Mouse (Mus musculus) liver, embryonic 14.5 days (tissue): ENCODE results near the gene Rgs16.

Source experiments
- CTCF ChIP-seq: IDR thresholded peaks from 2 replicates; pipeline ENCODE4 v1.5.1; 2016; ENCODE audit warnings: antibody characterized with exemption, low read depth, control low read depth
- EP300 ChIP-seq: IDR thresholded peaks from 2 replicates; pipeline ENCODE4 v1.6.1; 2016; ENCODE audit warnings: antibody characterized with exemption, low read depth

DNA sequence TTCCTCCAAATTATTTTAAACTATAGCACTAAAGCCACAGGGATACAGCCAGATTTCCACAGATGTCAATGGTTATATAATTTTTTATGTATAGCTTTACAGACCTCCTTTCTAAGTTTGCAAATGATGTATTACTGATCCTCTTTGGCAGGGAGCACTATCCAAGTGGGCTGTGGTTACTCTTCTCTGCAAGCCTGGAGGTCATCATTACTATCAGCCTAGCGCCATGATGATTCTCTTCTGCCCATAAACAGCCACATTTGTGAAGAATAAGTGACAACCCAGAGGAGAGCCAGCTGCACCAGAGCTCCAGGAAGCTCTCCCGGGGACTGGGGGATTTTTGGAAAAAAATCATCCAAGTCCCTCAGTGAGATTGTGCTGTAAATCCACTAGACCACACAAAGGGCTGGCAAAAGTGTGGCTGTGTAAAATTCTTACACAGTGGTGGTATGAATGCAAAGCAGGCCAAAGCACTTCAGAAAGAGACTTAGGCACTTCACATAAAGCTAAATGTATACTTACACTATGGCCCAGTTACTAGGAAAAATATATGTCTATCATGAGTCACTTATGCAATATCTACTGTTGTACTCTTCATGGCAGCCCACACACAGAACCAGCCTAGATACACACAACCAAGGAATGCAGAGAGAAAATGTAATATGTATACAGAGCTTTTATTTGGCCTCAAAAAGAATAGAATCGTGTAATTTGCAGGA is 28.4 kb upstream of the Rgs16 start:
- TF ChIP-seq CTCF (no peak), EP300 (no peak)
